Mouse (Mus musculus): ENCODE data around the gene Egr2.

Egr2 gene

GRCm38 (mm10) chr10:67536621-67537141 is 1.4 kb downstream of the Egr2 start:
- POLR2A ChIA-PET = interaction anchor here (0.5 to 4.4 kb wide), 14 partner anchors 13 to 610 kb away, joined by 3 to 51 read pairs (median 4); partner anchors contain the start of genes Ado (in 3 of the 4) and Nrbf2 (in 3 of the 4)
- CTCF ChIA-PET = interaction anchor here in 3 of 4 experiments (0.6 to 2.9 kb wide), 13 partner anchors 12 to 477 kb away, joined by 3 to 15 read pairs (median 5); partner anchors contain the start of gene Ado (in 1 of the 3)

GRCm38 (mm10) chr10:67537151-67537994 is 2.1 kb downstream of the Egr2 start:
- POLR2A ChIA-PET = interaction anchor here (0.6 to 4.4 kb wide), 22 partner anchors 9 to 610 kb away, joined by 3 to 51 read pairs (median 4); partner anchors contain the start of genes Ado (in 4 of the 4) and Nrbf2 (in 2 of the 4)

GRCm38 (mm10) chr10:67538106-67538505 is 2.8 kb downstream of the Egr2 start:
- ChIA-PET CTCF (interaction anchor here (0.6 to 2.9 kb wide), 11 partner anchors 10 to 228 kb away, joined by 3 to 15 read pairs (median 5); partner anchors contain the start of gene Ado (in 2 of the 4)), POLR2A (interaction anchor here (0.7 to 4.4 kb wide), 15 partner anchors 8 to 536 kb away, joined by 3 to 51 read pairs (median 5); partner anchors contain the start of genes Ado (in 4 of the 4) and Nrbf2 (in 1 of the 4))

More at GRCm38 (mm10) chr10:67537151-67537994, 2.1 kb downstream of the Egr2 start:
- CTCF ChIA-PET = interaction anchor here (0.6 to 2.9 kb wide), 18 partner anchors 11 to 476 kb away, joined by 3 to 15 read pairs (median 4); partner anchors contain the start of gene Ado (in 2 of the 4)

GRCm38 (mm10) chr10:67538585-67539400 is 3.5 kb downstream of the Egr2 start:
- ChIA-PET POLR2A (interaction anchor here (0.7 to 4.4 kb wide), 10 partner anchors 10 to 441 kb away, joined by 3 to 51 read pairs (median 8); partner anchors contain the start of gene Ado (in 4 of the 4)), CTCF (interaction anchor here in 3 of 4 experiments (0.5 to 2.9 kb wide), 7 partner anchors 10 to 334 kb away, joined by 3 to 15 read pairs (median 5); partner anchors contain the start of gene Ado (in 2 of the 3))

GRCm38 (mm10) chr10:67539401-67539730 is 4.1 kb downstream of the Egr2 start:
- POLR2A ChIA-PET = interaction anchor here in 2 of 4 experiments (0.7 to 4.4 kb wide), 3 partner anchors 10 to 699 kb away, joined by 3 to 51 read pairs (median 46); partner anchors contain the start of gene Ado (in 2 of the 2)
- CTCF ChIA-PET = no interaction called here

GRCm38 (mm10) chr10:67540591-67540990 is 5.3 kb downstream of the Egr2 start:
- ChIA-PET CTCF (no interaction called here), POLR2A (interaction anchor here in 2 of 4 experiments (0.6 kb wide), 2 partner anchors 372 to 441 kb away, joined by 3 to 6 read pairs; partner anchors contain the start of gene Zfp365 (in 1 of the 2))

- POLR2A ChIA-PET = interaction anchor here in 3 of 4 experiments (0.9 to 6.8 kb wide), 4 partner anchors 10 to 777 kb away, joined by 4 to 51 read pairs (median 28); no protein-coding TSS in a partner anchor
Observed at GRCm38 (mm10) chr10:67547850-67548260, 12.6 kb downstream of the Egr2 start.

GRCm38 (mm10) chr10:67548261-67548854 is 13.1 kb downstream of the Egr2 start:
- POLR2A ChIA-PET = interaction anchor here (0.9 to 6.8 kb wide), 15 partner anchors 10 to 778 kb away, joined by 3 to 51 read pairs (median 4); partner anchors contain the start of genes Egr2 (in 2 of the 4) and Nrbf2 (in 1 of the 4)

More at GRCm38 (mm10) chr10:67547850-67548260, 12.6 kb downstream of the Egr2 start:
- CTCF ChIA-PET = no interaction called here

GRCm38 (mm10) chr10:67548877-67549731 is 13.8 kb downstream of the Egr2 start, which contains the start of gene Ado:
Gene Ado (minus strand): TSS chr10:67548955.
- ChIA-PET POLR2A (interaction anchor here (0.9 to 6.8 kb wide), 16 partner anchors 11 to 778 kb away, joined by 3 to 51 read pairs (median 4); partner anchors contain the start of genes Egr2 (in 2 of the 4) and Nrbf2 (in 1 of the 4)), CTCF (interaction anchor here (0.6 to 1.5 kb wide), 9 partner anchors 11 to 382 kb away, joined by 3 to 15 read pairs (median 4); no protein-coding TSS in a partner anchor)

More at GRCm38 (mm10) chr10:67548261-67548854, 13.1 kb downstream of the Egr2 start:
- CTCF ChIA-PET = interaction anchor here (0.6 to 1.5 kb wide), 7 partner anchors 10 to 218 kb away, joined by 3 to 15 read pairs (median 4); no protein-coding TSS in a partner anchor

- CTCF ChIA-PET = interaction anchor here in 1 of 4 experiments (0.7 kb wide), 1 partner anchor 304 kb away, joined by 3 read pairs; no protein-coding TSS in a partner anchor
- POLR2A ChIA-PET = interaction anchor here in 2 of 4 experiments (0.6 to 1.9 kb wide), 2 partner anchors 14 to 20 kb away, joined by 3 to 7 read pairs; no protein-coding TSS in a partner anchor
Observed at GRCm38 (mm10) chr10:67558053-67558452, 22.8 kb downstream of the Egr2 start.

- ChIA-PET POLR2A (interaction anchor here in 1 of 4 experiments (0.9 kb wide), 1 partner anchor 50 kb away, joined by 3 read pairs; no protein-coding TSS in a partner anchor), CTCF (no interaction called here)
Observed at GRCm38 (mm10) chr10:67559765-67560394, 24.6 kb downstream of the Egr2 start.

GRCm38 (mm10) chr10:67561185-67561584 is 25.9 kb downstream of the Egr2 start:
- CTCF ChIA-PET = no interaction called here
- POLR2A ChIA-PET = interaction anchor here in 1 of 4 experiments (1.0 kb wide), 1 partner anchor 11 kb away, joined by 3 read pairs; no protein-coding TSS in a partner anchor

- ChIA-PET CTCF (interaction anchor here in 1 of 4 experiments (0.6 kb wide), 1 partner anchor 135 kb away, joined by 4 read pairs; no protein-coding TSS in a partner anchor), POLR2A (interaction anchor here in 1 of 4 experiments (1.2 kb wide), 1 partner anchor 15 kb away, joined by 3 read pairs; the partner anchor contains the start of gene Ado)
Observed at GRCm38 (mm10) chr10:67564509-67564908, 29.2 kb downstream of the Egr2 start.

GRCm38 (mm10) chr10:67566104-67566503 is 30.8 kb downstream of the Egr2 start:
- POLR2A ChIA-PET = no interaction called here
- CTCF ChIA-PET = no interaction called here

- ChIA-PET CTCF (no interaction called here), POLR2A (no interaction called here)
Observed at GRCm38 (mm10) chr10:67569539-67569938, 34.3 kb downstream of the Egr2 start.

Data from embryonic stem cell, embryonic (primary cell).